Mouse (Mus musculus): ENCODE measurements around the gene Smyd4.

DNA sequence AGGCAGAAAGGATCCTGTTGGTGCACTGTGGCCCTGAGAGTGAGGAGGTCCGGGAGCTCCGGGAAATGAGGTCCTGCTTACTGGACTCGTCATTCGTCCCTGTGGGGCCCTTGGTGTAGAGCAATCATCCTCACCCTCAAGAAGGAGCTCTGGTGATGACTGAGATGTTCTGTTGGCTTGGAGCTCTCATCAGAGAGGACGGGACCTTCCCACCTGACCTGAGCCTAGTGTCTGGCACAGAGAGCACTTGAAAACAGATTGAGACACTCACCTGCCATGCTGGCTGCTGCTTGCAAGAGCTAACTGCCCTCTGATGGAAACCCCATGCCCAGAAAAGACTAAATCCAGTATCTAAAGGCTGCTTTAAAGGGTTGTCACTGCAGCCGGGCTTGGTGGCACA lies 56.6 kb downstream of the Smyd4 start:
- TF ChIP-seq CTCF (IDR thresholded peaks at IDR 0.05; ENCODE audit: extremely low read depth, insufficient read depth, low read length) (no peak), POLR2A (IDR thresholded peaks at IDR 0.05; ENCODE audit: extremely low read depth, insufficient read depth, low read length) (no peak)

All from cortical plate, adult 2 months (tissue).